Mouse (Mus musculus) stomach, embryonic 16.5 days (tissue): ENCODE results near the gene Olfr849. TPM values are rescaled to one million over a fixed set of nuclear protein-coding genes. Genes with fewer than 3 reads are reported as not detected.

Experiments used
- ATAC-seq: fragments of 200-750 bp; cut with Nextera tagmentation; 2 replicates; pipeline ENCODE4 v1.8.0; 2017; ENCODE audit warnings: moderate number of reproducible peaks, moderate TSS enrichment; ENCODE audit not compliant: insufficient read depth, low FRiP score
- H3K27ac ChIP-seq: fragments of 300-500 bp; sonication (generic); 2 replicates; pipeline ENCODE4 v1.5.1; 2014; ENCODE audit warnings: low read length
- H3K27me3 ChIP-seq: fragments of 300-500 bp; sonication (generic); 2 replicates; pipeline ENCODE4 v1.6.1; 2014; ENCODE audit warnings: low read length, control low read depth, mixed read lengths; ENCODE audit not compliant: control insufficient read depth, insufficient read depth
- H3K36me3 ChIP-seq: fragments of 300-500 bp; sonication (generic); 2 replicates; pipeline ENCODE4 v1.6.1; 2014; ENCODE audit warnings: low read length; ENCODE audit not compliant: control insufficient read depth, insufficient read depth
- H3K4me1 ChIP-seq: fragments of 300-500 bp; sonication (generic); 2 replicates; pipeline ENCODE4 v1.6.1; 2014; ENCODE audit warnings: low read length, control low read depth, mixed read lengths; ENCODE audit not compliant: control insufficient read depth, insufficient read depth
- H3K4me2 ChIP-seq: fragments of 300-500 bp; sonication (generic); 2 replicates; pipeline ENCODE4 v1.6.1; 2014; ENCODE audit warnings: low read depth, low read length, mixed read lengths
- H3K4me3 ChIP-seq: fragments of 300-500 bp; sonication (generic); replicated peaks from 2 replicates; pipeline ENCODE4 v1.5.1; 2014; ENCODE audit warnings: mild to moderate bottlenecking, low read length
- H3K9ac ChIP-seq: fragments of 300-500 bp; sonication (generic); 2 replicates; pipeline ENCODE4 v1.6.1; 2014; ENCODE audit warnings: low read length
- H3K9me3 ChIP-seq: fragments of 300-500 bp; sonication (generic); replicated peaks from 2 replicates; pipeline ENCODE4 v1.6.1; 2016; ENCODE audit warnings: low read length, control low read depth; ENCODE audit not compliant: control insufficient read depth
- WGBS: fragments of 180-500 bp; shearing (Covaris S2); extraction: QIAGEN DNeasy Blood & Tissue Kit; methylation state at CpG from one replicate; pipeline ENCODE4 v1.1.7; 2014; 5-methylcytosine and 5-hydroxymethylcytosine counted together
- polyA plus RNA-seq: library from polyadenylated mRNA; unstranded; fragments of >200 nt; fragmentation: Nextera tagmentation; extraction: Ambion mirVana; gene quantifications from 2 replicates; pipeline ENCODE4 v1.2.1, GENCODE M21; 2015

Olfr849 gene
- not detected in 2 replicates for polyA plus RNA-seq

GRCm38 (mm10) chr9:19439966-19440365 lies at the start of gene Olfr849:
Olfr849 (plus strand) TSS chr9:19440266.
- no peak within 1 kb of the TSS for H3K9ac ChIP-seq
- no peak within 1 kb of the TSS for H3K27ac ChIP-seq
- H3K27me3 ChIP-seq: no peaks in the 10 kb centered on the region
- H3K4me2 ChIP-seq: no peak within 1 kb of the TSS
- no peaks in the 10 kb centered on the region; the same call in 1 of the 2 replicates for H3K9me3 ChIP-seq
- H3K4me3 ChIP-seq: no peak within 1 kb of the TSS
- no peak for ATAC-seq
- no peaks in the 10 kb centered on the region for H3K4me1 ChIP-seq
- H3K36me3 ChIP-seq: no peaks in the 10 kb centered on the region
- 84% methylated on average over 2 of the region's 2 CpGs for WGBS

GRCm38 (mm10) chr9:19478148-19478547 lies 38.1 kb downstream of the Olfr849 start, which contains the start of gene Olfr850:
Olfr850 (minus strand) TSS chr9:19478248.
- Histone ChIP-seq H3K4me3 (no peak within 1 kb of the TSS), H3K9ac (no peak within 1 kb of the TSS), H3K4me1 (no peaks in the 10 kb centered on the region), H3K27me3 (no peaks in the 10 kb centered on the region), H3K27ac (no peak within 1 kb of the TSS), H3K36me3 (no peaks in the 10 kb centered on the region), H3K4me2 (no peak within 1 kb of the TSS), H3K9me3 (no peaks in the 10 kb centered on the region)
- no peak for ATAC-seq

GRCm38 (mm10) chr9:19492995-19493394 lies 52.9 kb downstream of the Olfr849 start, which contains the start of gene Olfr851:
Olfr851 (plus strand) TSS chr9:19493295.
- ATAC-seq: no peak
- Histone ChIP-seq H3K4me3 (no peak within 1 kb of the TSS), H3K27me3 (no peaks in the 10 kb centered on the region), H3K36me3 (no peaks in the 10 kb centered on the region), H3K9me3 (peaks cover 2% of the 10 kb centered on the region; the same call in 1 of the 2 replicates), H3K4me2 (no peak within 1 kb of the TSS), H3K4me1 (no peaks in the 10 kb centered on the region), H3K9ac (no peak within 1 kb of the TSS), H3K27ac (no peak within 1 kb of the TSS)

Other genes starting within 250 kb of the Olfr849 start
- not detected in 2 replicates for gene Olfr843, start 188.3 kb upstream of the Olfr849 start, polyA plus RNA-seq
- gene Olfr844, start 123.9 kb upstream of the Olfr849 start, polyA plus RNA-seq: not detected in 2 replicates
- gene Olfr845, start 103.8 kb upstream of the Olfr849 start, polyA plus RNA-seq: not detected in 2 replicates
- not detected in 2 replicates for gene Olfr846, start 76.3 kb upstream of the Olfr849 start, polyA plus RNA-seq
- gene Olfr847, start 61.6 kb upstream of the Olfr849 start, polyA plus RNA-seq: not detected in 2 replicates
- not detected in 2 replicates for gene Olfr850, start 38.0 kb downstream of the Olfr849 start, polyA plus RNA-seq
- not detected in 2 replicates for gene Olfr851, start 53.0 kb downstream of the Olfr849 start, polyA plus RNA-seq
- not detected in 2 replicates for gene Olfr853, start 100.8 kb downstream of the Olfr849 start, polyA plus RNA-seq
- gene Olfr854, start 127.1 kb downstream of the Olfr849 start, polyA plus RNA-seq: not detected in 2 replicates
- not detected in 2 replicates for gene Olfr855, start 142.4 kb downstream of the Olfr849 start, polyA plus RNA-seq
- gene Zfp317, start 181.8 kb downstream of the Olfr849 start, polyA plus RNA-seq: 25.5 and 28.6 TPM in 2 replicates